Mouse (Mus musculus): ENCODE measurements around the gene Adamts15. TPM values are rescaled to one million over a fixed set of nuclear protein-coding genes. Genes with fewer than 3 reads are reported as not detected.

The Adamts15 gene
- not detected in 2 replicates for polyA plus RNA-seq (2012)

GRCm38 (mm10) chr9:30922197-30922894, at the start of gene Adamts15:
Gene Adamts15, minus strand, starts transcription at chr9:30922452.

GRCm38 (mm10) chr9:30942512-30943313, 20.5 kb upstream of the Adamts15 start, which contains the start of gene Adamts8:
Gene Adamts8, plus strand, starts transcription at chr9:30942562.

Other genes with a start within 250 kb of the Adamts15 start
- not detected in 2 replicates for gene Adamts8, start 20.1 kb upstream of the Adamts15 start, polyA plus RNA-seq (2012)
- gene Zbtb44, start 108.2 kb upstream of the Adamts15 start, polyA plus RNA-seq (2012) = 7.1 and 8.0 TPM in 2 replicates
- gene St14, start 209.4 kb upstream of the Adamts15 start, polyA plus RNA-seq (2012) = 5.9 and 6.2 TPM in 2 replicates